Mouse (Mus musculus) kidney, embryonic 14.5 days (tissue): ENCODE results near the gene Il25. TPM values are rescaled to one million over a fixed set of nuclear protein-coding genes. Genes with fewer than 3 reads are reported as not detected.
"Not testable (repeated sequence)": the region's sequence is repeated elsewhere in the genome, so short reads cannot be mapped to it uniquely, and the experiment has no call there.

Experiments used
- ATAC-seq: fragments of 200-750 bp; cut with Nextera tagmentation; 2 replicates; pipeline ENCODE4 v1.8.0; 2017; ENCODE audit warnings: moderate number of reproducible peaks, mild to moderate bottlenecking, moderate TSS enrichment, moderate library complexity; ENCODE audit not compliant: low FRiP score, low TSS enrichment
- H3K27ac ChIP-seq: fragments of 300-500 bp; sonication (generic); 2 replicates; pipeline ENCODE4 v1.5.1; 2014; ENCODE audit warnings: low read depth, mild to moderate bottlenecking, low read length, moderate library complexity, mixed read lengths
- H3K27me3 ChIP-seq: fragments of 300-500 bp; sonication (generic); 2 replicates; pipeline ENCODE4 v1.6.1; 2014; ENCODE audit warnings: mild to moderate bottlenecking, low read length; ENCODE audit not compliant: control insufficient read depth, insufficient read depth
- H3K36me3 ChIP-seq: fragments of 300-500 bp; sonication (generic); 2 replicates; pipeline ENCODE4 v1.6.1; 2014; ENCODE audit warnings: low read length, mixed read lengths; ENCODE audit not compliant: control insufficient read depth, insufficient read depth
- H3K4me1 ChIP-seq: fragments of 300-500 bp; sonication (generic); 2 replicates; pipeline ENCODE4 v1.6.1; 2014; ENCODE audit warnings: low read length, mixed read lengths; ENCODE audit not compliant: control insufficient read depth, insufficient read depth
- H3K4me2 ChIP-seq: fragments of 300-500 bp; sonication (generic); replicated peaks from 2 replicates; pipeline ENCODE4 v1.6.1; 2014; ENCODE audit warnings: low read depth, mild to moderate bottlenecking, low read length
- H3K4me3 ChIP-seq: fragments of 300-500 bp; sonication (generic); 2 replicates; pipeline ENCODE4 v1.5.1; 2014; ENCODE audit warnings: mild to moderate bottlenecking, low read length
- H3K9ac ChIP-seq: fragments of 300-500 bp; sonication (generic); 2 replicates; pipeline ENCODE4 v1.6.1; 2014; ENCODE audit warnings: low read depth, mild to moderate bottlenecking, low read length, moderate library complexity
- H3K9me3 ChIP-seq: fragments of 300-500 bp; sonication (generic); 2 replicates; pipeline ENCODE4 v1.6.1; 2016; ENCODE audit warnings: low read length; ENCODE audit not compliant: control insufficient read depth
- WGBS: fragments of 180-500 bp; shearing (Covaris S2); extraction: QIAGEN DNeasy Blood & Tissue Kit; methylation state at CpG from one replicate; pipeline ENCODE4 v1.1.7; 2014; 5-methylcytosine and 5-hydroxymethylcytosine counted together
- polyA plus RNA-seq: library from polyadenylated mRNA; unstranded; fragments of >200 nt; fragmentation: Nextera tagmentation; extraction: Ambion mirVana; gene quantifications from 2 replicates; pipeline ENCODE4 v1.2.1, GENCODE M21; 2014

The Il25 gene
- polyA plus RNA-seq, 1 experiment from 2014 or later = not detected

- Histone ChIP-seq H3K27ac (no peak overlapping the region), H3K4me3 (no peak overlapping the region)
- 68% methylated on average over 6 of the region's 6 CpGs for WGBS
Measured at GRCm38 (mm10) chr14:54965631-54966030, 33.1 kb downstream of the Il25 start.

GRCm38 (mm10) chr14:54966320-54966977, 34.0 kb downstream of the Il25 start, which contains the start of gene Myh6:
Myh6 (minus strand) TSS chr14:54966927.
- Histone ChIP-seq H3K4me1 (no peaks in the 10 kb centered on the region), H3K27ac (no peak within 1 kb of the TSS), H3K27me3 (no peaks in the 10 kb centered on the region), H3K9me3 (no peaks in the 10 kb centered on the region), H3K36me3 (no peaks in the 10 kb centered on the region), H3K4me2 (no peak within 1 kb of the TSS), H3K4me3 (no peak within 1 kb of the TSS), H3K9ac (no peak within 1 kb of the TSS)
- 67% methylated on average over 7 of the region's 7 CpGs for WGBS
- no peak for ATAC-seq

More at GRCm38 (mm10) chr14:54965631-54966030, 33.1 kb downstream of the Il25 start:
- Histone ChIP-seq H3K9ac (no peak overlapping the region), H3K27me3 (no peaks in the 10 kb centered on the region), H3K4me1 (no peaks in the 10 kb centered on the region), H3K4me2 (no peak overlapping the region), H3K9me3 (no peaks in the 10 kb centered on the region), H3K36me3 (no peaks in the 10 kb centered on the region)
- ATAC-seq = no peak

GRCm38 (mm10) chr14:54967874-54968273, 35.4 kb downstream of the Il25 start:
- no peaks in the 10 kb centered on the region for H3K4me1 ChIP-seq
- H3K4me2 ChIP-seq = no peak overlapping the region
- no peak overlapping the region for H3K9ac ChIP-seq
- no peaks in the 10 kb centered on the region for H3K9me3 ChIP-seq
- H3K36me3 ChIP-seq = no peaks in the 10 kb centered on the region
- no peak overlapping the region for H3K27ac ChIP-seq
- ATAC-seq = no peak
- H3K4me3 ChIP-seq = no peak overlapping the region
- H3K27me3 ChIP-seq = no peaks in the 10 kb centered on the region
- WGBS = 86% methylated on average over 3 of the region's 3 CpGs

- Histone ChIP-seq H3K4me3 (no peak overlapping the region), H3K27ac (no peak overlapping the region), H3K9ac (no peak overlapping the region), H3K4me2 (no peak overlapping the region), H3K9me3 (no peaks in the 10 kb centered on the region), H3K4me1 (no peaks in the 10 kb centered on the region), H3K27me3 (no peaks in the 10 kb centered on the region), H3K36me3 (no peaks in the 10 kb centered on the region)
- ATAC-seq = no peak
Measured at GRCm38 (mm10) chr14:54968344-54968743, 35.8 kb downstream of the Il25 start.

- 90% methylated on average over 7 of the region's 11 CpGs for WGBS
- not testable (repeated sequence) for ATAC-seq, H3K4me1 ChIP-seq, H3K4me3 ChIP-seq, H3K9ac ChIP-seq, H3K9me3 ChIP-seq, H3K36me3 ChIP-seq, H3K27me3 ChIP-seq, H3K4me2 ChIP-seq, H3K27ac ChIP-seq
Measured at GRCm38 (mm10) chr14:54972786-54973185, 40.3 kb downstream of the Il25 start.

- WGBS = 85% methylated on average over 6 of the region's 6 CpGs
- Histone ChIP-seq H3K9ac (no peak overlapping the region), H3K9me3 (no peaks in the 10 kb centered on the region), H3K4me2 (no peak overlapping the region), H3K27me3 (no peaks in the 10 kb centered on the region), H3K27ac (no peak overlapping the region), H3K4me1 (no peaks in the 10 kb centered on the region), H3K36me3 (no peaks in the 10 kb centered on the region), H3K4me3 (no peak overlapping the region)
- ATAC-seq = no peak
Measured at GRCm38 (mm10) chr14:54974068-54974791, 41.7 kb downstream of the Il25 start.

GRCm38 (mm10) chr14:54976633-54977032, 44.1 kb downstream of the Il25 start, which contains the start of gene Gm17428:
Gm17428 (plus strand) TSS chr14:54976933.
- Histone ChIP-seq H3K27ac (no peak within 1 kb of the TSS), H3K4me3 (no peak within 1 kb of the TSS), H3K4me2 (no peak within 1 kb of the TSS), H3K4me1 (no peaks in the 10 kb centered on the region), H3K27me3 (no peaks in the 10 kb centered on the region), H3K9me3 (no peaks in the 10 kb centered on the region), H3K9ac (no peak within 1 kb of the TSS), H3K36me3 (no peaks in the 10 kb centered on the region)
- no peak for ATAC-seq
- 79% methylated on average over 1 of the region's 1 CpGs for WGBS

- no peak overlapping the region for H3K9ac ChIP-seq
- no peaks in the 10 kb centered on the region for H3K27me3 ChIP-seq
- H3K27ac ChIP-seq = no peak overlapping the region
- 74% methylated on average over 8 of the region's 8 CpGs for WGBS
- H3K4me3 ChIP-seq = no peak overlapping the region
- no peaks in the 10 kb centered on the region for H3K4me1 ChIP-seq
- ATAC-seq = no peak
- no peaks in the 10 kb centered on the region for H3K9me3 ChIP-seq
- no peaks in the 10 kb centered on the region for H3K36me3 ChIP-seq
- no peak overlapping the region for H3K4me2 ChIP-seq
Measured at GRCm38 (mm10) chr14:54978664-54979063, 46.2 kb downstream of the Il25 start.

- H3K36me3 ChIP-seq = no peaks in the 10 kb centered on the region
- 90% methylated on average over 7 of the region's 7 CpGs for WGBS
- no peaks in the 10 kb centered on the region for H3K9me3 ChIP-seq
- no peaks in the 10 kb centered on the region for H3K4me1 ChIP-seq
- no peak overlapping the region for H3K27ac ChIP-seq
- H3K27me3 ChIP-seq = no peaks in the 10 kb centered on the region
- ATAC-seq = no peak
- no peak overlapping the region for H3K4me3 ChIP-seq
- H3K4me2 ChIP-seq = no peak overlapping the region
- no peak overlapping the region for H3K9ac ChIP-seq
Measured at GRCm38 (mm10) chr14:54981934-54982333, 49.4 kb downstream of the Il25 start.
